In the genomic region with DNA sequence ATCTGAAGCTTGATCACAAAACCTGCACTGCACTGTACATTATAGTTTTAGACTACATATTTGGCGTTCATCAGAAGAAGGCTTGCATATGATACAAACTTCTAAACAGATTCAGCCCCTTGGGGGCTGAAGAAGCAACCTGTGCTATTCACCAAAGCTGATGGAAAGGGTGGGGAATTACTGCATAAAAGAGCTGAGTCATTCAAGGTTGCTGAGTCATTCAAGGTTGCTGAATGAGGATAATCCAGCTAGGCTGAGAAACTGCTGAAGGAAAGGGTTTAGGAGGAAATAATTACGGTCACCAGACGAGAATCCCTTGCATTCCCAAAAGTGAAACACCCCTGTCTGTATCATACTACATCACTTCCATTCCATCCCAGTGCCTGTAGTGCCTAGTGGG, we compare ENCODE assay signal across 28 mouse cellular contexts.
DNase-seq lines count a peak whose midpoint lies in the region; ATAC-seq lines count a peak whose summit lies in the region.
"Had no signal": no experiment of that assay in that cellular context is flagged by ENCODE, and none has a peak within 500 bp of the region (broad histone marks: within the 10 kb centered on the region; RNA-seq: fewer than 3 reads in every experiment).

No protein-coding gene starts in this region.

- no peaks in the 10 kb centered on the region for H3K4me1 ChIP-seq in forebrain, embryonic 14.5 days (ENCODE audit: control insufficient read depth, insufficient read depth, low read length)
- H3K4me1 ChIP-seq: embryonic facial prominence, embryonic 15.5 days; forebrain, embryonic 12.5 days; limb, embryonic 12.5 days; liver, embryonic 15.5 days; lung, embryonic 15.5 days; midbrain, embryonic 10.5 days; midbrain, embryonic 15.5 days; stomach, embryonic 15.5 days had no signal

- 84% methylated on average over 3 of the region's 3 CpGs for WGBS in forebrain, embryonic 14.5 days

- no peaks in the 10 kb centered on the region for H3K9me3 ChIP-seq in forebrain, embryonic 14.5 days (replicated peaks; ENCODE audit: control insufficient read depth, low read length)
- H3K9me3 ChIP-seq: embryonic facial prominence, embryonic 15.5 days; forebrain, embryonic 12.5 days; limb, embryonic 12.5 days; liver, embryonic 15.5 days; lung, embryonic 15.5 days; midbrain, embryonic 10.5 days; midbrain, embryonic 15.5 days; stomach, embryonic 15.5 days had no signal

- H3K4me2 ChIP-seq in forebrain, embryonic 14.5 days (ENCODE audit: low read length): no peak overlapping the region
- H3K4me2 ChIP-seq: embryonic facial prominence, embryonic 15.5 days; forebrain, embryonic 12.5 days; heart, embryonic 11.5 days; hindbrain, embryonic 14.5 days; limb, embryonic 12.5 days; liver, embryonic 15.5 days; lung, embryonic 15.5 days; midbrain, embryonic 15.5 days; stomach, embryonic 15.5 days had no signal

- H3K27ac ChIP-seq in forebrain, embryonic 14.5 days (ENCODE audit: low read depth, low read length): no peak overlapping the region
- H3K27ac ChIP-seq: embryonic facial prominence, embryonic 15.5 days; forebrain, embryonic 12.5 days; hindbrain, embryonic 14.5 days; limb, embryonic 12.5 days; liver, embryonic 15.5 days; lung, embryonic 15.5 days; midbrain, embryonic 10.5 days; midbrain, embryonic 15.5 days; stomach, embryonic 15.5 days had no signal

- no peaks in the 10 kb centered on the region for H3K36me3 ChIP-seq in forebrain, embryonic 14.5 days (ENCODE audit: control insufficient read depth, insufficient read depth, low read length)
- H3K36me3 ChIP-seq: embryonic facial prominence, embryonic 15.5 days; forebrain, embryonic 12.5 days; limb, embryonic 12.5 days; liver, embryonic 15.5 days; lung, embryonic 15.5 days; midbrain, embryonic 10.5 days; midbrain, embryonic 15.5 days; stomach, embryonic 15.5 days had no signal

- no peaks in the 10 kb centered on the region for H3K27me3 ChIP-seq in forebrain, embryonic 14.5 days (replicated peaks; ENCODE audit: control insufficient read depth, insufficient read depth, low read length)
- H3K27me3 ChIP-seq: embryonic facial prominence, embryonic 15.5 days; forebrain, embryonic 12.5 days; limb, embryonic 12.5 days; liver, embryonic 15.5 days; lung, embryonic 15.5 days; midbrain, embryonic 15.5 days; Patski; stomach, embryonic 15.5 days had no signal

- ATAC-seq in forebrain, embryonic 14.5 days: no peak
- ATAC-seq: CD4-positive, CD25-positive, alpha-beta regulatory T cell, adult 4 months; intestine, postnatal 0 days; midbrain, embryonic 15.5 days; Patski had no signal

- no peak overlapping the region for H3K9ac ChIP-seq in forebrain, embryonic 14.5 days (ENCODE audit: low read length)
- H3K9ac ChIP-seq: embryonic facial prominence, embryonic 15.5 days; forebrain, embryonic 12.5 days; hindbrain, embryonic 14.5 days; limb, embryonic 12.5 days; liver, embryonic 15.5 days; lung, embryonic 15.5 days; midbrain, embryonic 15.5 days; stomach, embryonic 15.5 days had no signal

- DNase-seq in adrenal gland, adult 2 months: peak; percentile 64
- DNase-seq in adrenal gland, postnatal 25 days: no peak
- peak; percentile 12 for DNase-seq in ZHBTc4 (ENCODE audit: low read depth, low spot score)
- peak; percentile 4 for DNase-seq in c-Kit-negative CD71-positive TER-119-positive erythroid progenitor cells, embryonic 14.5 days (ENCODE audit: low read depth, low spot score)
- no peak for DNase-seq in yolk sac, embryonic 10.5 days (ENCODE audit: low spot score)
- DNase-seq in forebrain, embryonic 14.5 days (ENCODE audit: low spot score): no peak
- no peak for DNase-seq in frontal cortex, adult 2 months (ENCODE audit: extremely low spot score in 1 of 2, low spot score in 1 of 2)
- DNase-seq: cerebellum, adult 11-12 months; cerebellum, adult 9-11 months; gastrocnemius, postnatal 14 days; heart, adult 11 months; kidney, adult 9 months; kidney, postnatal 10 days; layer of hippocampus, adult 9-11 months; right cerebral cortex, postnatal 25 days had no signal

- H3K4me3 ChIP-seq in forebrain, embryonic 14.5 days (ENCODE audit: low read depth, low read length): no peak overlapping the region
- H3K4me3 ChIP-seq: embryonic facial prominence, embryonic 15.5 days; forebrain, embryonic 12.5 days; limb, embryonic 12.5 days; liver, embryonic 15.5 days; lung, embryonic 15.5 days; midbrain, embryonic 10.5 days; midbrain, embryonic 15.5 days; stomach, embryonic 15.5 days had no signal

Comparison
In these comparisons a context has a peak if more than half of its experiments do, and no peak if none do; other contexts are left out.
1. DNase-seq: peak in adrenal gland, adult 2 months (single experiment), ZHBTc4 (single experiment) and c-Kit-negative CD71-positive TER-119-positive erythroid progenitor cells, embryonic 14.5 days (single experiment); none in adrenal gland, postnatal 25 days (single experiment), yolk sac, embryonic 10.5 days (single experiment), forebrain, embryonic 14.5 days (single experiment) and frontal cortex, adult 2 months (0 of 2).